Mouse (Mus musculus) ES-E14 (cell line): ENCODE measurements around the gene Map3k11. TPM values are rescaled to one million over a fixed set of nuclear protein-coding genes. Genes with fewer than 3 reads are reported as not detected.

Experiments
- DNase-seq: peaks from one replicate; pipeline ENCODE4 v3.0.0-alpha.2; 2013; ENCODE audit warnings: low read depth, low spot score
- H3K27ac ChIP-seq: 2 replicates; pipeline ENCODE4 v1.5.1; 2012; ENCODE audit warnings: low read depth, mild to moderate bottlenecking, low read length, moderate library complexity, mixed read lengths; ENCODE audit not compliant: poor library complexity, insufficient read depth, severe bottlenecking
- H3K36me3 ChIP-seq: 2 replicates; pipeline ENCODE4 v1.6.1; 2012; ENCODE audit warnings: mild to moderate bottlenecking, low read length, moderate library complexity, mixed read lengths; ENCODE audit not compliant: control insufficient read depth, poor library complexity, insufficient read depth, severe bottlenecking
- H3K4me1 ChIP-seq, 2 experiments: fragments of 150-350 bp in 1 of 2; sonication (generic) in 1 of 2; 2 replicates each; pipeline ENCODE4 v1.6.1; 2012; ENCODE audit warnings: low read length in 2 of 2, mild to moderate bottlenecking in 1 of 2, mixed read lengths in 1 of 2; ENCODE audit not compliant: control insufficient read depth in 2 of 2, insufficient read depth in 2 of 2, poor library complexity in 1 of 2
- H3K4me3 ChIP-seq, 2 experiments: fragments of 150-350 bp in 1 of 2; sonication (generic) in 1 of 2; 2 replicates each; pipeline ENCODE4 v1.5.1; 2012; ENCODE audit warnings: low read length in 2 of 2, low read depth in 1 of 2, mild to moderate bottlenecking in 1 of 2, mixed read lengths in 1 of 2; ENCODE audit not compliant: insufficient read depth in 1 of 2, poor library complexity in 1 of 2, severe bottlenecking in 1 of 2
- H3K9ac ChIP-seq: 2 replicates; pipeline ENCODE4 v1.6.1; 2012; ENCODE audit warnings: low read depth, mild to moderate bottlenecking, low read length, mixed read lengths; ENCODE audit not compliant: poor library complexity, insufficient read depth, severe bottlenecking
- H3K9me3 ChIP-seq: fragments of 150-350 bp; sonication (generic); 2 replicates; pipeline ENCODE4 v1.6.1; 2012; ENCODE audit warnings: low read depth, mild to moderate bottlenecking, low read length; ENCODE audit not compliant: control insufficient read depth, insufficient read depth
- CHD2 ChIP-seq: IDR thresholded peaks from 2 replicates; pipeline ENCODE4 v1.6.1; 2014; ENCODE audit warnings: mild to moderate bottlenecking, low read depth, low read length, inconsistent platforms
- HCFC1 ChIP-seq: IDR thresholded peaks from 2 replicates; pipeline ENCODE4 v1.6.1; 2012; ENCODE audit warnings: low read length, inconsistent platforms, borderline replicate concordance; ENCODE audit not compliant: insufficient read depth
- MAFK ChIP-seq: IDR thresholded peaks from 2 replicates; pipeline ENCODE4 v1.6.1; 2014; ENCODE audit warnings: mild to moderate bottlenecking, low read depth, low read length, inconsistent platforms; ENCODE audit not compliant: insufficient read depth
- ZC3H11A ChIP-seq: IDR thresholded peaks from 2 replicates; pipeline ENCODE4 v1.6.1; 2012; ENCODE audit warnings: low read depth, mild to moderate bottlenecking, inconsistent platforms, low read length, borderline replicate concordance
- ZNF384 ChIP-seq: IDR thresholded peaks from 2 replicates; pipeline ENCODE4 v1.6.1; 2012; ENCODE audit warnings: low read depth, low read length, inconsistent platforms
- in situ Hi-C, 2 experiments: fragments of 600-800 bp; cut with MboI; formaldehyde crosslinking; loops; one replicate each; pipeline ENCODE4 v1.15.1; 2025; ENCODE audit warnings: low sequenced_read_pairs in 2 of 2, inconsistent platforms in 1 of 2; ENCODE audit not compliant: unreplicated experiment in 2 of 2
- total RNA-seq: library from RNA; depleted of rRNA; stranded (reverse); fragments of 300-350 nt; gene quantifications from 2 replicates; pipeline ENCODE4 v1.2.3, GENCODE M21; 2012

Map3k11 gene
- total RNA-seq, 1 experiment, result 19.3 TPM

DNA sequence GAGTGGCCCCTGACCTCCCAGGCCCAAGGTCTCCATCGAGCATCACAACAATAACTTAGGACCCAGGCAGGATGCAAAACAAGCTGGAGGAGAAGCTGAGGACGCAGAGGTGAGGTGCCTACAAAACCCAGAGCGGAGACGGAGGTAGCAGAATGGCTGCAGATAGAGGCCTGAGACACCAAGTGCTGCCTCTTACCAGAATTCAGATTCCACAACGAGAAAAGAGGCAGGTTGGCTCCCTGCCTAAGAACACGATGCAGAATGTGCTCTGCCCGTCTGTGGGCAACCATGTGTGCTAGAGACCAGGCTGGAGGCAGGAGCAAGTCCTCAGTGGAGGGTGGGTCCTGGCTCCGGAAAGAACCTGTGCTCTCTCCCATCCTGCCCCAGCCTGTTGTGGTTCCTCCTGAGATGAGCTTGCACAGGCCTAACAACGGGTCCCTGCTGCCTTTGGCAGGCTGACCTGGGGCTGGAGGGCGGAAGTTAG, 4.4 kb downstream of the Map3k11 start:
- H3K9me3 ChIP-seq, result no peaks in the 10 kb centered on the region
- DNase-seq, result no peak
- TF ChIP-seq ZC3H11A, result no peak
- no peak overlapping the region for H3K9ac ChIP-seq
- H3K4me1 ChIP-seq, result peaks cover 0 to 12% of the 10 kb centered on the region in 2 experiments; a peak in 1 of 4 replicates
- H3K36me3 ChIP-seq, result peaks cover 4% of the 10 kb centered on the region; the same call in 1 of the 2 replicates
- no peak overlapping the region for H3K27ac ChIP-seq
- H3K4me3 ChIP-seq, result no peak overlapping the region
- in situ Hi-C loops, result no loop called here

DNA sequence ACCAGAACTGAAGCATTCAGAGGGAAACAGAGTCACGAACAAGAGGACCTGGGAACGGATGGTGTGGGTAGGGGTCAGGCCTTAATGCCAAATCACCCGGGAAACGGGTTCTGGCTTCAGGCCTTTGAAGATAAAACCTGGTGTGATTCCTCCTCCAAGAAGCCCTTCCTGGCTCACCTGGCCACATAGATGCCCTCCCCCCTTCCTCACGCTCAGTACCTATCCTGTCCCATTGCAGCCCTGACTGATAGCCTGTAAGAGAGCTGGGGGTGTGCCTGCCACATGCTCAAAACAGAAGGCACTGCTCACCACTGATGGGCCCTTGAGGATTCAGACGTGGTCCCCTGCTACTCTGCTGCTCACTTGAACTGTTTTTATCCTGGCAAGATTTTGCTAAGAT, 5.3 kb downstream of the Map3k11 start:
- peaks cover 4% of the 10 kb centered on the region; the same call in 1 of the 2 replicates for H3K36me3 ChIP-seq
- in situ Hi-C loops, result no loop called here

DNA sequence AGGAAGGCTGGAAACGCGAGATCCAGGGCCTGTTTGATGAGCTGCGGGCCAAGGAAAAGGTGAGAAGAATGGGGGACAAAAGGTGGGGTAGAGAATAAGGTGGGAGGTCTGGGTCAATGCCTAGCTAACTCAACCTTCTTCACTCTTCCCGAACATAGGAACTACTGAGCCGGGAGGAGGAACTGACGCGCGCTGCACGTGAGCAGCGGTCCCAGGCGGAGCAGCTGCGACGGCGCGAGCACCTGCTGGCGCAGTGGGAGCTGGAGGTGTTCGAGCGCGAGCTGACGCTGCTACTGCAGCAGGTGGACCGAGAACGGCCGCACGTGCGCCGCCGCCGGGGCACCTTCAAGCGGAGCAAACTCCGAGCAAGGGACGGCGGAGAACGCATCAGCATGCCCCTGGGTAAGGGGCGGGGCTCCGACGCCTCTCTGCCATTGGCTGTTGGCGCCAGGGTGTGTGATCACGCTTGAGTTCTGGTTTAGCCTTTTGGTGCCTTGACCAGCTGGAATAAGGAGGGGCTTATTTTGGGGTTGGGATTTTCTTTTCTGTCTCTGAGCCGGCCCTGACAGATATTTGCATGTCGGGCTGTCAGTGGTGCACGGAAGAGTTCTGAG, 7.4 kb downstream of the Map3k11 start:
- H3K4me1 ChIP-seq, result peaks cover 0 to 4% of the 10 kb centered on the region in 2 experiments; a peak in 1 of 4 replicates
- peak overlapping the region; percentile 61 to 65 for H3K4me3 ChIP-seq
- in situ Hi-C loops, result no loop called here
- peaks cover 2% of the 10 kb centered on the region; the same call in 1 of the 2 replicates for H3K36me3 ChIP-seq
- TF ChIP-seq ZNF384 (no peak), CHD2 (no peak), MAFK (no peak), HCFC1 (no peak), ZC3H11A (no peak)
- no peak overlapping the region for H3K27ac ChIP-seq
- H3K9ac ChIP-seq, result peak overlapping the region; percentile 42; the same call in 1 of the 2 replicates
- peak; percentile 75 for DNase-seq
- H3K9me3 ChIP-seq, result no peaks in the 10 kb centered on the region

More for the DNA sequence above, 5.3 kb downstream of the Map3k11 start:
- H3K9ac ChIP-seq, result no peak overlapping the region
- no peak for TF ChIP-seq HCFC1
- DNase-seq, result no peak
- no peak overlapping the region for H3K27ac ChIP-seq
- H3K9me3 ChIP-seq, result no peaks in the 10 kb centered on the region
- H3K4me3 ChIP-seq, result no peak overlapping the region
- peaks cover 0 to 12% of the 10 kb centered on the region in 2 experiments; a peak in 1 of 4 replicates for H3K4me1 ChIP-seq

DNA sequence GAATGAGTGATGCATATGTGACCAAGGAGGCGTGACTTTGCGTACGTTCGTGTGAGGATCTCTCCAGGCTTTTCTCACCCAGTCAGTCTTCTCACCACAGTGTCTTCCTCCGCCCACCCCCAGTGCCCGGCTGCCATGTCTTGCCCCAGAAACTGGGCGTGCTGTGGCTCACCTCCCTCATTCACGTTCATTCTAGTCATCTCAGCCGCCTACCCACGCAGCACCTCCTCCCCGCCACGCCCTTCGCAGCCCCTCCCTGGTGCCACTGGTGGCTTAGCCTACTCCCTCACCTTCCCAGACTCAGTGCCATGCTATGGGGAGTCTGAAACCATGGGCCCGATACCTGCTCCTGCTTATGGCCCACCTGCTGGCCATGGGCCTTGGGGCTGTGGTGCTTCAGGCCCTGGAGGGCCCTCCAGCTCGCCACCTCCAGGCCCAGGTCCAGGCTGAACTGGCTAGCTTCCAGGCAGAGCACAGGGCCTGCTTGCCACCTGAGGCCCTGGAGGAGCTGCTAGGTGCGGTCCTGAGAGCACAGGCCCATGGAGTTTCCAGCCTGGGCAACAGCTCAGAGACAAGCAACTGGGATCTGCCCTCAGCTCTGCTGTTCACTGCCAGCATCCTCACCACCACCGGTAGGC, 15.7 kb downstream of the Map3k11 start, which contains the start of gene Kcnk7:
TSS of gene Kcnk7 (plus strand) at position 205 of the 638 bp plus-strand sequence.
- no peak for DNase-seq
- H3K27ac ChIP-seq, result no peak within 1 kb of the TSS

More for the DNA sequence above, 15.7 kb downstream of the Map3k11 start, which contains the start of gene Kcnk7:
- Histone ChIP-seq H3K9me3 (no peaks in the 10 kb centered on the region), H3K36me3 (peaks cover 6% of the 10 kb centered on the region; the same call in 1 of the 2 replicates), H3K9ac (peak within 1 kb of the TSS; percentile 17), H3K4me3 (no peak within 1 kb of the TSS), H3K4me1 (peaks cover 4 to 14% of the 10 kb centered on the region in 2 experiments; a peak in 1 of 4 replicates)
- in situ Hi-C loops, result no loop called here
- TF ChIP-seq HCFC1 (no peak), MAFK (no peak), ZC3H11A (no peak), ZNF384 (no peak), CHD2 (no peak)
